Mouse (Mus musculus) erythroblast, embryonic 14.5 days (primary cell): ENCODE data around the gene Trim80.
"Not testable (repeated sequence)": the region's sequence is repeated elsewhere in the genome, so short reads cannot be mapped to it uniquely, and the experiment has no call there.

Experiments used
- GATA1 ChIP-seq: IDR thresholded peaks from 2 replicates; pipeline ENCODE4 v1.6.1; 2012; ENCODE audit warnings: low read length, inconsistent platforms, mixed read lengths
- TAL1 ChIP-seq: IDR thresholded peaks from 3 replicates; pipeline ENCODE4 v1.6.1; 2012; ENCODE audit warnings: low read length, inconsistent platforms, mixed read lengths

GRCm38 (mm10) chr11:115496559-115496958 lies 56.2 kb downstream of the Trim80 start:
- TF ChIP-seq GATA1, TAL1: not testable (repeated sequence)
